Mouse (Mus musculus) spleen, embryonic (tissue): Measurements from ENCODE around the gene Ceacam19.

Source experiments
- CTCF ChIA-PET: fragments of 350-600 bp; sonication (Branson Sonifier 250); formaldehyde crosslinking; loops from one replicate; lab custom pipeline; 2022; lab: Charles Lee

Gene Ceacam19

GRCm38 (mm10) chr7:19842885-19843504, 44.8 kb downstream of the Ceacam19 start:
- CTCF ChIA-PET: interaction anchor here (0.6 to 2.7 kb wide), 4 partner anchors 41 to 395 kb away, joined by 3 to 41 read pairs (median 4); no protein-coding TSS in a partner anchor

- CTCF ChIA-PET: interaction anchor here (0.5 to 1.0 kb wide), 2 partner anchors 43 to 102 kb away, joined by 4 to 6 read pairs; no protein-coding TSS in a partner anchor
Observed at GRCm38 (mm10) chr7:19841686-19842413, 45.9 kb downstream of the Ceacam19 start.

GRCm38 (mm10) chr7:19840936-19841335, 46.8 kb downstream of the Ceacam19 start:
- CTCF ChIA-PET: interaction anchor here (0.7 to 1.0 kb wide), 2 partner anchors 36 to 42 kb away, joined by 3 to 4 read pairs; no protein-coding TSS in a partner anchor

GRCm38 (mm10) chr7:19840371-19840770, 47.4 kb downstream of the Ceacam19 start:
- CTCF ChIA-PET: interaction anchor here (0.7 kb wide), 1 partner anchor 36 kb away, joined by 3 read pairs; no protein-coding TSS in a partner anchor

- CTCF ChIA-PET: no interaction called here
Observed at GRCm38 (mm10) chr7:19836843-19837242, 50.9 kb downstream of the Ceacam19 start.

- CTCF ChIA-PET: interaction anchor here (0.6 kb wide), 1 partner anchor 28 kb away, joined by 3 read pairs; no protein-coding TSS in a partner anchor
Observed at GRCm38 (mm10) chr7:19834055-19834454, 53.7 kb downstream of the Ceacam19 start.

- CTCF ChIA-PET: no interaction called here
Observed at GRCm38 (mm10) chr7:19831837-19832236, 55.9 kb downstream of the Ceacam19 start.

- CTCF ChIA-PET: no interaction called here
Observed at GRCm38 (mm10) chr7:19830682-19831156, 57.0 kb downstream of the Ceacam19 start.

GRCm38 (mm10) chr7:19829694-19830093, 58.1 kb downstream of the Ceacam19 start:
- CTCF ChIA-PET: no interaction called here

GRCm38 (mm10) chr7:19826756-19827155, 61.0 kb downstream of the Ceacam19 start:
- CTCF ChIA-PET: no interaction called here
